Mouse (Mus musculus) embryonic facial prominence, embryonic 11.5 days (tissue): ENCODE measurements around the gene Qrfp. TPM values are rescaled to one million over a fixed set of nuclear protein-coding genes. Genes with fewer than 3 reads are reported as not detected.

Experiments
- ATAC-seq: fragments of 200-750 bp; cut with Nextera tagmentation; replicated peaks from 2 replicates; pipeline ENCODE4 v1.8.0; 2017; ENCODE audit warnings: low read depth; ENCODE audit not compliant: insufficient number of reproducible peaks, low FRiP score, low TSS enrichment
- DNase-seq: peaks from one replicate; pipeline ENCODE4 v3.0.0-alpha.2; 2015; ENCODE audit warnings: low spot score
- H3K27ac ChIP-seq: fragments of 300-500 bp; sonication (generic); replicated peaks from 2 replicates; pipeline ENCODE4 v1.5.1; 2014; ENCODE audit warnings: mild to moderate bottlenecking, low read depth, low read length, control low read depth
- H3K27me3 ChIP-seq: fragments of 300-500 bp; sonication (generic); 2 replicates; pipeline ENCODE4 v1.6.1; 2014; ENCODE audit warnings: mild to moderate bottlenecking, low read length, moderate library complexity, mixed read lengths; ENCODE audit not compliant: control insufficient read depth, insufficient read depth
- H3K36me3 ChIP-seq: fragments of 300-500 bp; sonication (generic); replicated peaks from 2 replicates; pipeline ENCODE4 v1.6.1; 2014; ENCODE audit warnings: low read depth, mild to moderate bottlenecking, low read length, moderate library complexity, mixed read lengths; ENCODE audit not compliant: control insufficient read depth, insufficient read depth
- H3K4me1 ChIP-seq: fragments of 300-500 bp; sonication (generic); 2 replicates; pipeline ENCODE4 v1.6.1; 2014; ENCODE audit warnings: low read length, mixed read lengths; ENCODE audit not compliant: control insufficient read depth, insufficient read depth
- H3K4me2 ChIP-seq: fragments of 300-500 bp; sonication (generic); 2 replicates; pipeline ENCODE4 v1.6.1; 2014; ENCODE audit warnings: low read depth, mild to moderate bottlenecking, control low read depth, low read length, moderate library complexity
- H3K4me3 ChIP-seq: fragments of 300-500 bp; sonication (generic); 2 replicates; pipeline ENCODE4 v1.5.1; 2014; ENCODE audit warnings: low read depth, low read length, control low read depth
- H3K9ac ChIP-seq: fragments of 300-500 bp; sonication (generic); replicated peaks from 2 replicates; pipeline ENCODE4 v1.6.1; 2014; ENCODE audit warnings: mild to moderate bottlenecking, control low read depth, low read length
- H3K9me3 ChIP-seq: fragments of 300-500 bp; sonication (generic); replicated peaks from 2 replicates; pipeline ENCODE4 v1.6.1; 2016; ENCODE audit warnings: mild to moderate bottlenecking, low read length, inconsistent platforms, mixed read lengths; ENCODE audit not compliant: control insufficient read depth
- WGBS: fragments of 180-500 bp; shearing (Covaris S2); extraction: QIAGEN DNeasy Blood & Tissue Kit; methylation state at CpG from one replicate; pipeline ENCODE4 v1.1.7; 2014; 5-methylcytosine and 5-hydroxymethylcytosine counted together
- polyA plus RNA-seq: library from polyadenylated mRNA; unstranded; fragments of >200 nt; fragmentation: Nextera tagmentation; extraction: Ambion mirVana; gene quantifications from 2 replicates; pipeline ENCODE4 v1.2.1, GENCODE M21; 2014

The Qrfp gene
- polyA plus RNA-seq, 1 experiment from 2014 or later: 0.14 TPM

DNA sequence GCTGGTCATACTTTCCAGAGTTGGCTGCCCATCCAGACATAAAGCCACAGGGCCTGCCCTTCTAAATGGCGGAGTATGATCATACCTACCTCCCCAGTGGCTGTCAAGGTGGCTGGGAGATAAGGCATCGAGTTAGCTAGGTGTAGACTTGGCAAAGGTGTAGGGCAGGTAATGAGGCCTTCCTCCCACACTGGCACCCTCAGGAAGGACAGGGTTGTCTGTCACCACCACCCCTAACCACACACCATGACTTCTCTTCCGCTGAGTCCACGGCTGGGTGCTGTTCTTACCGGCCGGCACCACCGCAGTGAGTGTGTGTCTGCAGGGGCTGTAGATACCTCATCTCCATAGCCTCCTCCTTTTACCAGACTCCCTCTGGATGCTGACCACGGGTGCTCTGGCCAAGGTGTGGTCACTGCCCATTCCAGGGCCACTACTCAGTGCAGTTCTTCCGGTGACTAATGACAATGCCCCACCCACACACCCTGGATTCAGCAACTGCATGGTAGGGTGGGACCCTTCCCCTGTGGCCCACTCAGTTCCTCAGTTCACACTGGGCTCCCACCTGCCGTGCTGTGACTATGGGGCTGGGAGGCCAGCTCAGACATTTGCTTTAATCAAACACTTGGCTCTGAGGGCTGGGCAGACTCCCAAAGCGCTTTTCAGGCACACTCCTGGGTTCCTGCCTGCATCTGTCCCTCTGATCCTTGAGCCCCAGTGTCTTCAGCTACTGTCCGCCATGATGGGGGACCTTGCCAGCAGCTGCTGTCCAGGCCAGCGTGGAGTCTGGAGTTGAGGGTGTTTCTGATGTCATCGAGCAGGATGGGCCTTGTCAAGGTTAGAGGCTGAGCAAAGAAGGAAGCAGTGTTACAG, 942 bp upstream of the Qrfp start:
- Histone ChIP-seq H3K4me2 (no peak overlapping the region), H3K36me3 (no peaks in the 10 kb centered on the region), H3K4me3 (no peak overlapping the region), H3K9me3 (no peaks in the 10 kb centered on the region), H3K27ac (no peak overlapping the region), H3K4me1 (peaks cover 13% of the 10 kb centered on the region), H3K9ac (no peak overlapping the region), H3K27me3 (no peaks in the 10 kb centered on the region)
- 87% methylated on average over 14 of the region's 14 CpGs for WGBS
- DNase-seq (no peak), ATAC-seq (no peak)

DNA sequence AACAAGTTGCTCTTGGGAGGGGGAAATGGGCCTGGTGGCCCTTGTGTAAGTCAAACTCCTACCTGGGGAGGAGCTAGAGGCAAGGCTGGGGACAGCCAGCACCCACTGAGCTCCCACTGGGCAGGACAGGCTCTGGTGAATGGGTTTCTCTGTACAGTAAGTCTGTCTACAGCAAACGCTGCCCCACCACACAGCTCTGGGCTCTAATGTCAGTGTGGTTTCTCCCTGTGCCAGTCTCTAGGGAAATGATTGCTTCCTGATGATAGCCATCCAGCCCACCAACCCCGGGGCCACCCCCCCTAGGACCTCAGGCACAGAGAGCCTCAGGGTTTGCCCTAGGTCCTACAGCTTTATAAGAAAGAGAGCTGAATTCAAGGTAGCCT, 1.0 kb downstream of the Qrfp start:
- WGBS: 43% methylated on average over 2 of the region's 2 CpGs
- Histone ChIP-seq H3K4me1 (peaks cover 15% of the 10 kb centered on the region), H3K27me3 (no peaks in the 10 kb centered on the region)

DNA sequence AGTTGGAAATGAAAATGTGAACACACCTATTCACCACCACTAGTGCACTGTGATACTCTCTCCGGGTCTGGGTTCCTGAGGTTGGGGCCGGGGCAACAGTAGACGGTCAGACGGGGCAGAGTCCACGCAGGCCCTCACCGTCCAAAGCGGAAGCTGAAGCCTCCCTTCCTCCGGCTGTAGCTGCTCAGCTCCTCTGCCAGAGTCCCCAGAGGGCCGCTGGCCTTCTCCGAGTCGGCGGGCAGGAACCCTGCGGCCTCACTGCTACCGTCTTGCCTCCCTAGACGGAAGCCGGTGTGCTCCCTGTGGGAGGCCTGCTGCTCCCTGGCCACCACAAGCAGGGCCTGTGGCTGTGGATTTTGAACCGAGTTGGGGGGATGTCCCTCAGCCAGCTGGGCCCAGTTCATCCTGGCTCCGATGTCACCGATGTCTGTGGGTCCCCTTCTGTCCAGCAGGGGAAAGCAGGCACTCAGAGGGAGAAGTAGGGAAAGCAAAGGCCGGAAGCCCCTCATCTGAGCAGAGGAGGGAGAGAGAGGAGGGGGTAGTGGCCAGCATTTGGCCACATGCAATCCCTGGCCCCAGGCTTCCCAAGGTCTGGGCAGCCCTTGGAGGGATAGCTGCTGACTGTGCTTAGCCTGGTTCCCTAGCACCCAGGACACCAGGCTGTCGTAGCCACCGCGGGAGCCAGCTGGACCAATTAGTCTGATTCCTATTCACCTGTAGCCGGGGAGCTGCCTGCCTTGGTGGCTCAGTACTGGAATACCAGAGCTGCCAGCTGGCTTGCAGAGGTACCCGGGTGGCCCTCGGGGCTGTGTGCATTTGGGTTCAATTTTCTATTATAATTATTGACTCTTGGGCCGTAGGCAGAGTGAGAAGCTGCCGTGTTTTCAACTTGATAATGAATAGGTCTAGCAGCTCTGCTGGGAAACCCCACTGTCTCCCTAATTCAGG, 1.7 kb downstream of the Qrfp start:
- Histone ChIP-seq H3K4me2 (no peak overlapping the region), H3K9me3 (no peaks in the 10 kb centered on the region), H3K4me3 (no peak overlapping the region), H3K36me3 (peaks cover 5% of the 10 kb centered on the region), H3K9ac (no peak overlapping the region), H3K27me3 (no peaks in the 10 kb centered on the region), H3K4me1 (peaks cover 15% of the 10 kb centered on the region), H3K27ac (no peak overlapping the region)
- 24% methylated on average over 28 of the region's 28 CpGs for WGBS
- no peak for DNase-seq
- ATAC-seq: no peak

More for the DNA sequence above, 1.0 kb downstream of the Qrfp start:
- DNase-seq (no peak), ATAC-seq (no peak)
- H3K9me3 ChIP-seq: no peaks in the 10 kb centered on the region
- H3K4me3 ChIP-seq: no peak overlapping the region
- no peak overlapping the region for H3K27ac ChIP-seq
- no peaks in the 10 kb centered on the region; the same call in 1 of the 2 replicates for H3K36me3 ChIP-seq
- H3K9ac ChIP-seq: no peak overlapping the region
- no peak overlapping the region for H3K4me2 ChIP-seq

DNA sequence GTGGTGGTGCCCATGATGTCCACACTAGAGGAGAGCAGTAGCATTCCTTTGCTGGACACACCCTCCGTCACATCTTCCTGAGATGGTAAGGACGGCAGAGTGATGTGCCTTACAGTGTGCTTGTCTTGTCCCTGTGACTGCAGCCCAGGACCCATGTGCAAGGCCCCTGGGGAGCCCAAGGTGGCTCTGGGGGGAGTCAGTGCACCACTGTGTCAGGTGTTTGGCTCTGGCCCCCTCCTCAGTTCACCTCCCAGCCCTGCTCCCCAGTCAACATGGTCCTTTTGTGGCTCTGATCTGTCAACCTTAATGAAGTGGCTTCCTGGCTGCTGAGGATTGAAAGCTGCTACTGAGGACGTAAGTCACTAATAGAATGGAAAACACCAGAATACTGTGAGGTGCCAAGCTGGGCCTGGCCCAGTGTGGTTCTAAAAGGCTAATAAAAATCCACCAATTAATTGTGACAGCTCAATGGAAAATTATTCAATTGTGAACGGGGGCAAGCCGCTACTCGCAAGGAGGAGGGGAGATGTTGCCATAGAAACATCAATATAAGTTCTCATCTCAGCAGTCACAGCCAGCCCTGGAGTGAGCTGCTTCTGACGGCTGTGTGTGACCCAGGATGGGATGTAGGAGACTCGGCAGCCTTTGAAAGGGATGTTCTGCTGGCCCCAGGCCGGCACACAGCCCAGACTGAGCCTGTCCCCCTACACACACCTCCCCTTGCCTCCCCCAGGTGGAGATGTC, 3.6 kb downstream of the Qrfp start:
- Histone ChIP-seq H3K27ac (0 out of 2 replicates have a peak overlapping the region, but pooled peaks have one; percentile 16), H3K36me3 (peaks cover 21% of the 10 kb centered on the region), H3K27me3 (no peaks in the 10 kb centered on the region), H3K4me3 (no peak overlapping the region), H3K4me1 (peaks cover 15% of the 10 kb centered on the region), H3K9ac (no peak overlapping the region), H3K9me3 (no peaks in the 10 kb centered on the region), H3K4me2 (no peak overlapping the region)
- ATAC-seq (peak; percentile 49; the same call in 1 of the 2 replicates), DNase-seq (no peak)
- WGBS: 42% methylated on average over 9 of the region's 9 CpGs

DNA sequence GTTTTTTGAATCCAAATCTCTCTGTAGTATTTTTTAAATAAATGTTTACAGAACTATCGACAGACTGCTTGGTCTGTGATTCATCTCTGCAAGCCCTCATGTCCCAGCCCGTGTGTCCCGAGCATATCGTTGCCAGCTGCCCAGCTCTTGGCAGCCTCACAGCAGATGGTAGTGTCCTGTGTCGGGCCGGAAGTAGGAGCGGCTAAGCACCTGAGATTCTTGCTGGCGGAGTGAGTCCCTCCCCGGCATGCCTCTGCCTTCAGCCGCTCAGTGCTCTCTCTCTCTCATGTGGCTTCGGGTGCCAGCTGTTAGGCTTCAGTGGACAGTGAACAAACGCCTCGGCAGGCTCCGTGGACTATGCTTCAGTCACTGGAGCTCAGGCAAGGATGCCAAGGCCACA, 6.9 kb downstream of the Qrfp start:
- Histone ChIP-seq H3K9me3 (no peaks in the 10 kb centered on the region), H3K4me1 (peaks cover 4% of the 10 kb centered on the region), H3K27me3 (no peaks in the 10 kb centered on the region), H3K36me3 (peaks cover 47% of the 10 kb centered on the region), H3K9ac (no peak overlapping the region), H3K4me3 (no peak overlapping the region), H3K27ac (no peak overlapping the region), H3K4me2 (no peak overlapping the region)
- no peak for DNase-seq
- 88% methylated on average over 14 of the region's 14 CpGs for WGBS
- no peak for ATAC-seq

DNA sequence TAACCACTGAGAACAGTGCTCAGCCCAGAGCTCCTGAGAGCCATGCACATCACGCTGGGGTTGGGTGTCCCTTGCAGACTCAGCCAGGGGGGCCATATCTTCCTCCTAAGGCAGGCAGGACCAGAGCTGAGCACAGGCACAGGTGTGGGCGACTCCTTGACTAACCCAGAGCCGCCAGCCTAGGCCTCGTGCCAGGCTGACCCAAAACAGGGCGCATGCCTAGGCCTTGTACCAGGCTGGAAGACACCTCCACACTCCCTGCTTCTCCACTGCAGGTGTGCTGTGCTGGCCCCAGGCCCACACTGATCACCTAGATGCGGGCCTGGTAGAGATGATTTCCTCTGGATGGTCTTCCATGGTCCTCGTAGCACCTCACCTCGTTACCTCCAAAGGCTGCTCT, 7.6 kb downstream of the Qrfp start:
- ATAC-seq: no peak
- no peaks in the 10 kb centered on the region for H3K27me3 ChIP-seq
- peaks cover 4% of the 10 kb centered on the region for H3K4me1 ChIP-seq
- WGBS: 89% methylated on average over 8 of the region's 8 CpGs
- no peak overlapping the region for H3K9ac ChIP-seq
- H3K4me2 ChIP-seq: no peak overlapping the region
- H3K36me3 ChIP-seq: peaks cover 51% of the 10 kb centered on the region
- no peak for DNase-seq
- H3K9me3 ChIP-seq: no peaks in the 10 kb centered on the region
- no peak overlapping the region for H3K4me3 ChIP-seq
- H3K27ac ChIP-seq: no peak overlapping the region

- H3K9ac ChIP-seq: no peak overlapping the region
- no peak overlapping the region for H3K4me3 ChIP-seq
- H3K27ac ChIP-seq: no peak overlapping the region
- H3K4me2 ChIP-seq: no peak overlapping the region
- peaks cover 58% of the 10 kb centered on the region for H3K36me3 ChIP-seq
- 90% methylated on average over 9 of the region's 9 CpGs for WGBS
- H3K9me3 ChIP-seq: no peaks in the 10 kb centered on the region
- H3K27me3 ChIP-seq: no peaks in the 10 kb centered on the region
- DNase-seq (no peak), ATAC-seq (no peak)
- H3K4me1 ChIP-seq: peaks cover 4% of the 10 kb centered on the region
Observed at GRCm38 (mm10) chr2:31801416-31801815, 9.0 kb downstream of the Qrfp start.
